Mouse (Mus musculus): ENCODE results near the gene Camta1.
"Not testable (repeated sequence)": the region's sequence is repeated elsewhere in the genome, so short reads cannot be mapped to it uniquely, and the experiment has no call there.

Gene Camta1

GRCm38 (mm10) chr4:151041506-151041905, 820.2 kb downstream of the Camta1 start:
- no peak for DNase-seq

- DNase-seq = no peak
Measured at GRCm38 (mm10) chr4:151037800-151038199, 823.9 kb downstream of the Camta1 start.

GRCm38 (mm10) chr4:151036521-151036920, 825.2 kb downstream of the Camta1 start:
- DNase-seq = no peak

DNA sequence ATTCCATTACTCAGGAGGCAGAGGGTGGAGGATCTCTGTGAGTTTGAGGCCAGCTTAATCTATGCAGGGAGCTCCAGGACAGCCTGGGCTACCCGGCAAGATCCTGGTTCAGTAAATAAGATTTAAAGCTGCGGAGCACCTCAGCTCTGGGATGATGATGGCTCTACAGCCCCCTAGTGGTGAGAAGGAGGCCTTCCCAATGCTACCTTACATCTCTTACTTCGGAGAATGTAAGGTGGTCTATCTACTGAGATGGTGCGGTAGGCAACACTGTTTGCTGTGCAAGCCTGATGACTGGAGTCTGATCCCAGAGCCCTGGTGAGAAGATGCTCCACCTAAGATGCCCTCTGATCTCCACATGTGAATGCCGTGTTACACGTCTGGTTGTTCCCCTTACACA, 834.7 kb downstream of the Camta1 start:
- peak in 1 of 2 experiments; percentile 5 for DNase-seq

DNA sequence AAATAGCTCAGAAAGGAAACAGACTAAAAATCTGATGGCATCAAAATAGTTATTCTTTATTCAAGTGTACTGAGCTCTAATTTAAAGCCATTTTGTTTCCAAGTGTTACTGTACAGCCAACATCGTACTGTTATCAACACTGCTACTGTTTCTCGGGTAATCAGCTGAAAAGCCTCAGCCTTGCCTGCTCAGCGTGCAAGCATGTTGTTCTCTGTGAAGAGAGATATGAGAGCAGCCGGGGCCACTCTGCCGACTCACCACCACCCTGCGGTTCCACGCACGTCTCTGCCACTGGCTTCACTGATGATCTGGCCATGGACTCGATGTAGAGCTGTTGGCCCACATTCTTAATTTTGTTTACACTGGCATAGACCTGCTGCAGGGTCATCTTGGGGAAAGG, 837.5 kb downstream of the Camta1 start:
- DNase-seq = no peak

GRCm38 (mm10) chr4:151017356-151017755, 844.3 kb downstream of the Camta1 start:
- DNase-seq = not testable (repeated sequence)

GRCm38 (mm10) chr4:151015946-151016345, 845.7 kb downstream of the Camta1 start:
- DNase-seq = no peak

- DNase-seq = no peak
Measured at GRCm38 (mm10) chr4:151010316-151010715, 851.4 kb downstream of the Camta1 start.

- peak; percentile 53 to 67 for DNase-seq
Measured at GRCm38 (mm10) chr4:151006945-151007344, 854.7 kb downstream of the Camta1 start.

DNA sequence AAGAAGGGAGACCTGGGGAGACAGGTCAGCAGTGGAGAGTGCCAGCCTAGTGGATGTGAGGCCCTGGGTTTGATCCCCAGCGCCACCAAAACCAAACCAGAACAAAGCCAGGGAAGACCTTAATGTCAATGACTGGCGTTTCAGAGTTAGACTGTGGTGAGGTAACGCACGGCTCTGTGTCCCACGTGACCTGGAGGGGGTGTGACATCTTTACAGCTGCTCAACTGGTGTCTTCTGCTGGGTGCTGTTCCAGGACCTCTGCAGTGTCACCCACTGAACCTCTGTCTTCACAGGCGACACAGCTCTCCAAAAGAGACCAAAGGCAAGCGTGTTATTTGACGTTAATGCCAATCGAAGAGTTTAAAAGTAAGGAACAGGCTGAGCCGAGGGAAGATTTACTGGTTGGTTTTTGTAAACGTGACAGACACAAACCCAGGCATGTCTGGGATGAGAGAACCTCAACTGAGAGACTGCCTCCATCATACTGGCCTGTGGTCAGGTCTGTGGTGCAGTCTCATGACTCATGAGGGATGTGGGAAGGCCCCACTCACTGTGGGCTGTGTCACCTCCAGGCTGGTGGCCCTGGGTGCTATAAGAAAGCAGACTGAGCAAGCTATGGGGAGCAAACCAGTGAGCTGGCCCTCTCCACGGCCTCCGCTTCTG, 855.9 kb downstream of the Camta1 start:
- DNase-seq = peak; percentile 12 to 37

GRCm38 (mm10) chr4:151001397-151001796, 860.3 kb downstream of the Camta1 start:
- DNase-seq = no peak

GRCm38 (mm10) chr4:150998626-150999025, 863.0 kb downstream of the Camta1 start:
- DNase-seq = no peak

GRCm38 (mm10) chr4:150996797-150997196, 864.9 kb downstream of the Camta1 start, which contains the start of gene Uts2:
TSS of gene Uts2 (plus strand) at chr4:150997097.
- no peak for DNase-seq

DNA sequence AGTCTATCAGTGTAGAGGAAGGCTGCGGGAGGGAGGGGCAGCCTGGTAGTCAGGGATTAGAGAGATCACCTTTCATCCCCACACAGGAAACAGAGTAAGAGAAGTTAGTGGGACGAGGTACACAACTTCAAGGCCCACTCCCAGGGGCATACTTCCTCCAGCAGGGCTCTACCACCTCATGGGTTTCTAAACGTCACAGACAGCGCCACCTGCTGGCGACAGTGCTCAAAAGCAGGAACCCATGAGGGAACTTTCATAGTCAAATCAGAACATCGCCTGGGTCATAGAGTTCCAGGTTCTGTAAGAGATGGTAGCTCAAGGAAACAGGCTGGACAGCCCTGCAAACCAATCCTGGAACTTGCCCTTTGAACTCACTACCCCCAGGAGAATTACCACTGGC, 871.5 kb downstream of the Camta1 start:
- peak; percentile 18 to 21 for DNase-seq

- no peak for DNase-seq
Measured at GRCm38 (mm10) chr4:150980153-150980552, 881.5 kb downstream of the Camta1 start.

GRCm38 (mm10) chr4:150979455-150979854, 882.2 kb downstream of the Camta1 start:
- DNase-seq = no peak

DNA sequence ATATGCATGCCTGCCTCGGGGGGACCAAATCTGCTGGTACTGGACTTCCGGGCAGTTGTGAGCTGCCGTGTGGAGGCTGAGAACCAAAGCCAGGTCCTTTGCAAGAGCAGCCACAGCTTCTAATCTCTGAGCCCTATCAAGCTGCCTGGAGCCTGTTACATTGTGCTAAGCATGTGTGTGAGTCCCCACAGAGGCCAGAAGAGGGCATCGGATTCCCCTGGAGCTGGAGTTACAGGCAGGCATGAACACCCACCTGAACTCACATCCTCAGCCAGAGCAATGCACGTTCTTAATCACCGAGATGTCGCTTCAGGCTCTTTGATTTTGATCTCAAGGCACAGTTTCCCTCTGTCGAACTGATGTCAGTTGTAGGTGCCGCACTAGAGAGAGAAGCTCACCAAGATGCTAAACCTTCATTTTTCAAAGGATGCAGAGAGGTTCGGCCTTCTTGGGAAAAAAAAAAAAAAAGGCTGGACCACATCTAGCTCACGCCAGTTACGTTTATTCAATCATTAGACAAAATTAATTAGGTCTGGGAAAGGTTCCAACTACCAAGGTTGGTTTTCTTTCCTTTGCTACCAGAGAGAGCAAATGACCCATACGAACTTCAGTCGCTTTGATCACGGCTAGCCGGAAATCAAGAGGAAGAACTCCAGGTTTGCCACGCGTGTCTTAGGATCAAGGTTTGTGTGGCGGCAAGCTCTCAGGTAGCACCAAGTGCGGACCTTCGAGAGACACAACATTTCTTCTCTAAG, 883.3 kb downstream of the Camta1 start:
- no peak for DNase-seq

GRCm38 (mm10) chr4:150975145-150975544, 886.5 kb downstream of the Camta1 start:
- no peak for DNase-seq

GRCm38 (mm10) chr4:150973264-150973663, 888.4 kb downstream of the Camta1 start:
- DNase-seq = no peak

- no peak for DNase-seq
Measured at GRCm38 (mm10) chr4:150968956-150969355, 892.7 kb downstream of the Camta1 start.

GRCm38 (mm10) chr4:150966556-150966955, 895.1 kb downstream of the Camta1 start:
- peak; percentile 51 to 67 for DNase-seq

DNA sequence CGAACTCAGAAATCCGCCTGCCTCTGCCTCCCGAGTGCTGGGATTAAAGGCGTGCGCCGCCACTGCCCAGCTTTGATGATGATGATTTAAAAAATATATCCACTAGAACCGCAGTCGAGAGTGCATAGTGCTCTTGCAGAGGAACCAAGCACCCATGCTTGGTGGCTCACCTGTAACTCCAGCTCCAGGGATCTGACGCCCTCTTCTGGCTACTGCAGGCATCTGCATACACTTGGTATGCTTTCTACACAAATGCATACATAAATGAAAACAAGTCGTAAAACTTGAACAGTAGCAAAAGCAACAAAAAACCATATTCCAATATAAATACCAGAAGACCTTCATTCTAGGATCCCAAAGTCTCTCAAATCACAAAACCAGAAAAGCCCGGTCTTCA, 896.1 kb downstream of the Camta1 start:
- DNase-seq = no peak

DNA sequence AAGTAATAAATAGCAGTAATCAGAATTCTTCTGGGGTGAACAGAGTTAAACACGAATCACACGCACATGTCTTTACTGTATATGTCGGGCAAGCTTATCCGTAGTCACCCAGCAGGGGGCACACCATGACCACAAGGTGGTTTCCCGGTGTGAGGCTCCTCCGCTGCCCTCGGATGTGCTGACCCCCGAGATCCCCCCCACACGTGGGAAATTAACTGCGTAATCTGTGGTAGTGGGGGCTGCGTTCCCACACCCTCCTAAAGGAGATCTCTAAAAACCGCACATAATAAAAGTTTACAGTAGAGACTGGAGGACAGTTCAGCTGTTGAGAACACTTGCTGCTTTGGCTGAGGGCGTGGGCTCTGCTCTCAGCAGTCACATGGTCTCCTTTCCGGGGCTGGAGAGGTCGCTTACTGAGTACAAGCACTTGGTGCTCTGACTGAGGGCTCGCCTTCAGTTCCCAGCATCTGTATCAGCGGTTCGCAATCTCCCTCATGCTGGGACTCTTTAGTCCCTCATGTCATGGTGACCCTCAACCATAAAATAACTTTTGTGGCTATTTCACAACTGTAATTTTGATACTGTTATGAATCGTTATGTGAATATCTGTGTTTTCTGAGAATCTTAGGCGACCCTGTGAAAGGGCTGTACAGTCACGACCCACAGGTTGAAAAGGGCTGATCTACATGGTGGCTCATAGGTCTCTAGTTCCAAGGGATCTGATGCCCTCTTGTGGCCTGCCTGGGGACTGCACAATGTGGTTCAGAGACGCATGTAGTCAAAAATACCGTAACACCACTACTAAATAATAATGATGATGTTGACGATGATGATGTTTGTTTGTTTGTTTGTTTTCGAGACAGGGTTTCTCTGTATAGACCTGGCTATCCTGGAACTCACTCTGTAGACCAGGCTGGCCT, 896.8 kb downstream of the Camta1 start:
- DNase-seq = peak; percentile 85 to 91

All from thymus, postnatal 36 days (tissue).